Mouse (Mus musculus) adrenal gland, postnatal 0 days (tissue): ENCODE measurements around the gene Gm17469. TPM values are rescaled to one million over a fixed set of nuclear protein-coding genes. Genes with fewer than 3 reads are reported as not detected.

Experiments used
- polyA plus RNA-seq: library from polyadenylated mRNA; unstranded; fragments of >200 nt; fragmentation: Nextera tagmentation; extraction: Ambion mirVana; gene quantifications from 2 replicates; pipeline ENCODE4 v1.2.1, GENCODE M21; 2015

Gene Gm17469
- not detected in 2 replicates for polyA plus RNA-seq

DNA sequence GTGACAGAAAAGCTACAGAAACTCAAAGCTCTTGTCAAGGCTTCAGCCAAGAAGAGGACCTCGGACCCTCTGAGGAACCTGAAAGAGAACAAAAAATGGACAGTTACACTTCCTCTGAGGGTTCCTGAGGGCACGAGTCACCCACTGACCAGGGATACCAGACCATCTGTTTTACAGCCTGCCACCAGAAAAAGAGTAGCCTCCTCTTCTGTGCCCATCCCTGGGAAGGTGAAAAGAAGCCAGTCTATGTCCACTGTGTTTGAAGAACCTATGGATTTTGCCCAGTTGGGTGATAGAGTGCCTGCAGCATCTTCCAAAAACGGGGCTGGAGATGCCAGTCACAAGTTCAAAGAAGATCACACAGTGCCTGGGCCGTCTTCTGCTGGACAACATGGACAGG, at the start of gene Gm17469:
Gene Gm17469, plus strand, starts transcription at position 301 of the 400 bp plus-strand sequence.

Other genes with a start within 250 kb of the Gm17469 start
- not detected in 2 replicates for gene Gm17584, start 129.3 kb upstream of the Gm17469 start, polyA plus RNA-seq